Mouse (Mus musculus): ENCODE measurements around the gene Cisd3.
"Not testable (repeated sequence)": the region's sequence is repeated elsewhere in the genome, so short reads cannot be mapped to it uniquely, and the experiment has no call there.

Gene Cisd3

DNA sequence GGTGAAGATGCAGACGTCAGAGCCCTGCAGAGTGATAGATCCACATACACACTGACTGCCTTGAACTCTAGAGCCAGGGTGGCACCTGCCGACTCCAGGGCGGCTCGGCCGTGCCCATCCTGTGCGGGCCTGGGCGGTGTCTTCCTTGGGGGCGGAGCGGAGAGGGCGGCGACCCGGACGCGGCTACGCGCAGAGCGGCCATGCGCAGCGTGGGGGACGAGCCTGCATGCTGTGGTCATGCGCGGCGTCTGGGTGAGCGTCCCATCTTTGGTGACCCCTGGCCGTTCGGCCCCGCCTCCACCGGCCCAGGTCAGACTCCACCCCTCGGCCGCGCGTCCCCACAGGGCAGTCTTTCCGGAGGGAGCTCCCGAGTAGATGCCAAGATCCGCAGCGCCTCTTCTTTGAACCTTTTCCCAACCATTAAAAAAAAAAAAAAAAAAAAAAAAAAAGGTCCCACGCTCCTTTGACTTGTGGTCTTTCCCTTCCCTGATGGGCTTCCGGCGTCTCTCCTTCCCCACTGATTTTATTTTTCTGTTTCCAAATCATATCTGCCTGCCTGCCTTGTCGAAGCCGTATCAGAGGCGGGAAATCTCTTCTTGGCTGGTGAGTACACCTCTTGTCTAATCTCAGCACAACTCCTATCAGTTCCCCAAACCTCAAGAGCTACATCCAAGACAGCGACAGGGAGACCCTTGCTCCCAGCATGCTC is at the start of gene Cisd3:
Cisd3 (plus strand) TSS at position 214 of the 709 bp plus-strand sequence.
- DNase-seq (ENCODE audit: low spot score in 2 of 2), result peak; percentile 83 to 86

DNA sequence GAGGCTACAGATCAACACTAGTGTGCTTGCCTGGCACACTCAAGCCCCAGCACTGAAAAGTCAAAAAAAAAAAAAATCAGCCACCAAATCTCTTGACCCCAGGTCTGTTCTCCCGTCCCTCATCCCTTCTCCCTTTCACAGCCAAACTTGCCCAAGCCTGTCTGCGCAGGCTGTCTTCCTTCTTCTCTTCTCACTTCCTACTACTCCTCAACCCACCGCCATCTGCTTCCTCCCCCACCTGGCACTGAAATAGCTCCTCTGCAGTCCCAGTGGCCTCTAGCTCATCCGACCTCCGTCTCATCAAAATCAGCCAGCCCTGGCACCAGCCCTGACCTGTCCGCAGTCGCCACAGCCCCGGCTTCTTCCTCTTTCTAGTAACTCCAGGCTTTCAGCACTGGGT is 44.0 kb upstream of the Cisd3 start:
- DNase-seq (ENCODE audit: low spot score in 2 of 2), result peak; percentile 84 to 87

DNA sequence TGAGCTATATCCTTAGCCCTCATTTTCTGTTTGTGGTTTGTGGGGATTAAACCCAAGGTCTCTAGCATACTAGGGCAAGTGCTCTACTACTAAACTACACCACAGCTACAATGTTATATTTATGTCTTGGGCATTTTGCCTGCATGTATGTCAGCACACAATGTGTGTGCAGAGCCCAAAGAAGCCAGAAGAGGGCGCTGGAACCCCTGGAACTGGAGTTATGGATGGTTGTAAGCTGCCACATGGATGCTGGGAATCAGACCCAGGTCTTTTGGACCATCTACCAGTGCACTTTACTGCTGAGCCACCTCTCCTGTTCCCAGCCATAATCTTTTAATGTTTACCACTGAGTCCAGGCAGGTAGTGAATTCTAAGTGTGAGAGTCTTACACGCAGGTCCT is 42.9 kb upstream of the Cisd3 start:
- DNase-seq (ENCODE audit: low spot score in 2 of 2), result no peak

DNA sequence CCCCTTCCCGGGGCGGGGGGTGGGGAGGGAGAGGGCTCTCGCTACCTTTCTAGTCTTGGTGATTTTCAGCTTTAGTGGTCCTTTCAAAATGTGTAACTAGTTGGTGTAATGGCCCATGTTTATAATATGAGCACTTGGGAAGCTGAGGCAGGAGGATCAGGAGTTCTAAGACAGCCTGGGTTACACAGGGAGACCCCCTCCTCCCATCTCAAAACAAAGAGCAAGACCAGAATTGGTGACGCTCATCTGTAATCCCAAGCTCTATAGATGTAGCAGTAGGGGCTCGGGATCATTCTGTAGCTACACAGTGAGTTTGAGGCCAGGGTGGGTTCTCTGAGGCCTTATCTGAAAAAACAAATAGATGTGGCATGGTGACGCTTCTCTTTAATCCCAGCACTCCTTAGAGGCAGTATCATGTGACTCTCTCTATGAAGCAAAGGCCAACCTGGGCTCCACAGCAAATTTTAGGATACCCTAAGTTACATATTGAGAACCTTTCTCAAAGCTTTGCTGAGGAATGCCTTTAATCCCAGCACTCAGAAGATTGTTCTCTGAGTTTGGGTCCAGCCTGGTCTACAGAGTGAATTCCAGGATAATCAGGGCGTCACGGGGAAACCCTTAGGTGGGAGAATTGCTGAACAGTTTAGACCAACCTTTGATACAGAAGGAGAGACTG is 42.1 kb upstream of the Cisd3 start:
- DNase-seq (ENCODE audit: low spot score in 2 of 2), result no peak

DNA sequence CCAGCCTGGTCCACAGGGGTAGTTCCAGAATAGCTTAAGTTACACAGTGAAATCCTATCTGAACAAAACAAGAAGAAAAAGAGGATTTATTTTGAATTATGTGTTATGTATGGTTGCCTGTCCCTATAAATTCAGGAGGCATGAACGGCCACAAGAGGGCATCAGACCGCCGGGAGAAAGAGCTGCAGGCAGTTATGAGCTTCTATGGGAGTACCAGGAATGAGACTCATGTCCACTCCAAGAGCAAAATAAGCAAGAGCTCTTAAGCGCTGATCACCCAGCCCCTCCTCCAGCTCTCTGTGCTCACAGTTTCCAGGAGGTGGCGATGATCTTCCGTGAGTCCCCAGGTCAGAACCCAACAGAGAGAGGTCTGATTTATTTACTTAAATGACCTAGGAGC is 40.8 kb upstream of the Cisd3 start:
- DNase-seq (ENCODE audit: low spot score in 2 of 2), result peak in 1 of 2 experiments; percentile 75

DNA sequence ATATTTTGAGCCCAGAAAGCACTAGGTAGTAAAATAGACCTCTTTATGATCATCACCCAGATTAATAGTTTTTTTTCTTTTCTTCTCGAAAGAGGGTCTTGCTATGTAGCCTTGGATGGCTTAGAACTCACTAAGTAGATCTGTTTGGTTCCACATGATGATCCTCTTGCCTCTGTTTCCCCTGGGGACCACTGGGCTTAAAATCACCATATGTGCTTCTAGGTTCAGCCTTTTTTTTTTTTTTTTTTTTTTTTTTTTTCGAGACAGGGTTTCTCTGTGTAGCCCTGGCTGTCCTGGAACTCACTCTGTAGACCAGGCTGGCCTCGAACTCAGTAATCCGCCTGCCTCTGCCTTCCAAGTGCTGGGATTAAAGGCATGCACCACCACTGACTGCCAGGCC is 37.1 kb upstream of the Cisd3 start:
- not testable (repeated sequence) for DNase-seq (ENCODE audit: low spot score in 2 of 2)

DNA sequence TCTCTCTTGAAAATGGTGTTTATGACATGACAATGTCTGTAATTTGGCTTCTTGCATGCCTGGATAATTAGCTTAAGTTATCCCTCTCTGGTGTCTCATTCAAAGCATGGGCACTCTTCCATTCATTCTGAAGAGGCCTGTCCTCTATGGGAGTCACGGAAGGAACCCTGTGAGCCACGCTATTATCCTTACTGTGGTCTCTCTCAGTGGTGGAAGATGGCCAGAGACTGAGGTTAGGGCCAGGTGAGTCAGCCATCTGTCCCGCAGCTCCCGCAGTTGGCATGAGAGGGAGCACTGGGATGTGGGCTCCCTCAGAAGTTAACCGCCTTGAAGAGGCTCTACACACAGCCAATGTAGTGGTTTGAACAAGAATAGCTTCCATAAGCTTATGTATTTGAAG is 35.3 kb upstream of the Cisd3 start:
- no peak for DNase-seq (ENCODE audit: low spot score in 2 of 2)

DNA sequence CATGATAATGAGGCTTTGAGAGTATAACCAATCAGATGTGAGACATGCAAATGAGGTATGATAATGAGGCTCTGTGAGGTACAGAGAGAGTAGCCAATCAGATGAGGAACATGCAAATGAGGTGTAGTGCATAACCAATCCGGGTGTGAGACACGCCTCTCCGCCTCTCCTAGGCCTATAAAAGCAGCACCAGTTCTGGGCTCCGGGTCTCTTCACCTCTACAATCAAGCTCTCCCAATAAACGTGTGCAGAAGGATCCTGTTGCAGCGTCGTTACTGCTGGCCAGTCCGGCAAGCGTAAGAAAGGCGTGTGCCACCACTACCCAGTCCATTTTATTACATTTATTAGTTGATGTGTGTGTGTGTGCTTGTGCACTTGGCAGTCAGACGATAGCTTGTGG is 32.2 kb upstream of the Cisd3 start:
- not testable (repeated sequence) for DNase-seq (ENCODE audit: low spot score in 2 of 2)

DNA sequence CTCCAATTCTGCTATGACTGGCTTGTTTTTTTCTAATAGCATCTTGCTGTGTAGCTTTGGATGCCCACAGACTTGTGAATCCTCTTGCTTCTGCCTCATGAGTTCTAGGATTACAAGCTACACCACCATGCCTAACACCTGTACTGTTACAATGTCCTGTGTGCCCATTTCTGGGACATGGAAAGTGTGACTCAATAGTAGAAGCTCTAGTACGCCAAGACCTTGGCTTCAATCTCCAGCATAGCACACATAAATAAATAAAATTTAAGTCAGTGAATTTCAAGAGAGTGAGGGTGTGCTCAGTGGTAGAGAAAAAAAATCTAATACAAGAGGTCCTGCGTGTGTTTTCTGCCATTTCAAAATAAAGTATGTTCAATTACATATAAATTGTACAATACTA is 31.4 kb upstream of the Cisd3 start:
- DNase-seq (ENCODE audit: low spot score in 2 of 2), result no peak

DNA sequence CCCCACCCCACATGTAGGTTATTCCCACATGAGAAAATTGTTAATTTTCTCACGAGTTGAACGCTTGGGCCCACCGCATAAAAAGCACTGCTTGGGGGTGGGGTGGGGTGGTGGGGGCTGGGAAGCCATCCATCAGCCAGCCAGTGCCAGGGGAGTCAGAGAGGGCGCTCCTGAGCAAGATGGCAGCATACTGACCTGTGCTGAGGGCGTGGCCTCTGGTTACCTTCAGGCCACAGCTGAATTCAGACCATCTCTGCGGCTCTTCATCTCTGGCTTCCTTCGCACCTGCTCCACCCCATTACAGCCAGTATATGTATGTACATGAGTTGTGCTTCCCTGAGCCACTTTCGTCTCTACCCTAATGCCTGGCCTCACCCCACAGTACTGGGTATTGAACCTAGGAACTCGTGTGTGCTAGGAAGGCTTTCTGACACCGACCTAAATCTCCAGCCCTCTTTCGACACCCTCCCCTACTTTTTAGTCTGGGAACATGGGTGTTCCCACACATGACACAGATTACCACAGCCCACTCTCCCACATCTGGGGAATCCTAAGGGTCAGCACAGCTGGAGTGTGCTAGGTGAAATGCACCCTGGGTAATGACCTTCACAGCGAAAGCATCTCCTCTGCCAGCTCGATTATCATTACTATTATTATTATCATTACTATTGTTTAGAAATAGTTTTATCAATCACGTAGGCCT is 29.2 kb upstream of the Cisd3 start:
- no peak for DNase-seq (ENCODE audit: low spot score in 2 of 2)

DNA sequence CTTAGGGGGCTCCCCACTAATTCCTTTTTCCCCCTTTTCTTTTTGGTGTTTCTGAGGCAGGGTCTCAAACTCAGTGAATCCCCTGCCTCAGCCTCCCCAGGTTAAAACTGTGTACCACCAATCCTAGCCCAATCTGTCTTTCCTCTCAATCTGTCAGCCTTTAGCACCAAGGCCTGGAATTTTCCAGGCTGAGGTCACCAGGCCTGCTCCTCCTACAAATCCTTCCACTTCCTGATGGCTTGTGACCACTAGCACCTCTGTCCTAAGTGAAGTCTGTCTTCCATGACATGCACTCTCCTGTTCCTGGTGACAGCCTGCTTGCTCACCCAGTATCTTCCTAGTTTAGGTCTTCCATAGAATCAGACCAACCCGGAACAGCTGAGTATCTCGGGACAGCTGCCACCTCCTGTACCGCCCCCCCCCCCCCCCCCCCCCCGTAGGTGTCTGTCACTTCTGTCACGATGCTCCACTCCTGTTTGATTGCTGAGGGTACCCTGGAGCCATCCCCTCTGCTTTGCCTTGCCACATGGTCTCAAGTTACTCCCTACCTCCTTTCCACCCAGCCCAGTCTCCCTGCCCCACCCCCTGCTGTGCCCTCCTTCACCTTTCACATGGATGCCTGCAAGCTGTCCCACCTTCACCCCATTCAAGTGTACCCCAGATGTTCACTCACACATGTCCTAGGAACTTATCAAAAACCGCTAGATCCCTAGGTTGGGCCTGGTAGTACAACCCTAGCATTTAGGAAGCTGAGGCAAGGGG is 28.3 kb upstream of the Cisd3 start:
- no peak for DNase-seq (ENCODE audit: low spot score in 2 of 2)

DNA sequence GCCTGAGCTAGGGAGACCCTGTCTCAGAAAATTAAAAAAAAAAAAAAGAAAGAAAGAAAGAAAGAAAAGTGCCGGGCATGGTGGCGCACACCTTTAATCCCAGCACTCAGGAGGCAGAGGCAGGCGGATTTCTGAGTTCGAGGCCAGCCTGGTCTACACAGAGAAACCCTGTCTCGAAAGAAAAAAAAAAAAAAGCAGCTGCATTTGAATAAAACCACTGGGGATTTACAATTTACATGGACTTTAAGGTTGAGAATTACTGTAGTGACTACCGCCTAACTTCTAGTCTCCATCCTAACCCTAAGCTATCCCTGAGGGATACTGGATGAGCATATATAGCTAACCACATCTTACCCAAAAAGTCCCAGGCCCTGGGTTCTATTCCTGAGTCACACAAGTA is 27.7 kb upstream of the Cisd3 start:
- not testable (repeated sequence) for DNase-seq (ENCODE audit: low spot score in 2 of 2)

DNA sequence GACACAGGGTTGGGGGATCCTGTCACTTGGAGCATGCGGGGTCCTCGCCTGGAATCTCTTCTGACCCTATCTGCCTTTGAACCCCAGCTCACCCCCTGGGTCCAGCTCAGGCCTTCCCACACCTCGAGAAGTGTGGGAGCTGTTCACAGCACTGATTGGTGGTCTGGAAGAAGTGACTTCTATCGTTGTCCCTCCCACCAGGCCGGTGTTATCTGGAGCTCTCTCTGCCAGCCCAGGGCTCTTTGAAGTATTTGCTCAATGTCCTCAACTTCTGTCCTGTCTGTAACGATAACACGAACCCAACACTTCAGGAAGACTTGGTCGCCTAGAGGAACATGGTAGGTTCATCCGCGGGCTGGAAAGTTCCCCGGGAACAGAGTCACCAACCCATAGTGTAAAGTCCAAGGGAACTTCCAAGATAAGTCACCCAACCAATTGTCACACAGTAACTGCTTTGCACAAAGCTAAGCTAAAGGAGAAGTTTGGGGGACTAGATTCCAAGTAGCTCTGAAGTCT is 26.8 kb upstream of the Cisd3 start:
- no peak for DNase-seq (ENCODE audit: low spot score in 2 of 2)

DNA sequence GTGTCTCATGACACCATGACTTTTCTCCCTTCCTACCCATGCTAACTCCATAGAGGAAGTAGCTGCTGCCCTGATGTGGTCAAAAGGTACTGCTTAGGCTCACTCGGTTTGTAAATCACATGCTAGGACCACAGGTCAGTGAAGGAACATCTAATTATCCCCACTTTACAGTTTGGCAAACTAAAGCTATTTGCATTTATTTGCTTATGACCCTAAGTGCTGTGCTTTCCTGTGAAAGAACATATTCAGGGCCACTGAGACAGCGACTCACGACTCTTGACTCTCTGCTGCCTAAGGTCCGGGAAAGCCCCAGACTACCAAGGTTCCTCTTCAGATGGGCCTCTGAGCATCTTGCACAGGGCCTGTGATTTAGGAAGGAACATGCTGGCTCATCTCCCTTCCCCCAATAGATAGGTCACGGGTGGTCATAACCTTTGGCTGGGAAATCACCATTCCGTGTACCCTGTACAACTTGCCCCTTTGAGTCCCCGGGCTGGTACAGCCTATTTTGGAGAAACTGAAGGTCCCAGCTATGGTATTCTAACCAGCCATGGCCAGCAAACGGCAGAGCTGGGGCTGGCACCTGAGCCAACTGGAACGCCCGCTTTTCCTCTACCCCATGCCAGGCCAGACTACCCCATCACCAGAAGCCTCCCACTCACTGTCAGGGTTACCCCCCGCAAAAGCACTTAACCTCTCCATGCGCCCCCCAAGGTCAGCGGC is 26.2 kb upstream of the Cisd3 start:
- no peak for DNase-seq (ENCODE audit: low spot score in 2 of 2)

DNA sequence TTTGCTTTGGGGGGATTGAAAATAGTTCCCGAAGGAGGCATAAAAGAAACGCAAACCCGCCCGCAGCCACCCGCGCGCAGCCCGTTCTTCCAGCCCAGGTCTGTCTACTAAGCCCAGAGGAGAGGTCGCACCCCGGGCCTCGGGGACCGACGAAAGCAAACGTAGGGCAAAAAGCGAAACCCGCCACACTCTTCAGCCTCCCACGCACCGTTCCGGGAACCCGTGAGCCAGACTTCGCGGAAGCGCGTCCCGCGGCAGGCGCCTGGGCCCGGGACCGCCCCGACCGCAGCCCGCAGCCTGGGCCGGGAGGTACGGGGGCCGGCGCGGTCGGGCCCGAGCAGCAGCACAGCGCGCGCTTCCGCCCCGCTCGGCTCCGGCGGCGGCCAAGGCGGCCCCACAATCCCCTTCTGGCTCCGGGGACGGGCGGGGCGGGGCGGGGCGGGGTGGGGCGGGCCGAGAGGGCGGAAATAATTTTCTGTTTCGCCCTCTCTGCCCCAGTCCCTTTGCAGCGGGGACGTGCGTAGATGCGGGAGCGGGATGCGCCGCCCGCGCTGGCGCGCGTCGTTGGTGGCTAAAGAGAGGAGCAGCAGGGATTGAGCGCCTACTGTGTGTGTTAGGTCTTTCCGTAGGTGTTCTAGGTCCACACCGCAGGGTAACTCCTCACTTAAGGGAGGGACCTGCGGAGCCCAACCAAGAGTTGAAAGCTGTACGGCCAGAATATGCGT is 25.5 kb upstream of the Cisd3 start:
- peak; percentile 74 to 78 for DNase-seq (ENCODE audit: low spot score in 2 of 2)

DNA sequence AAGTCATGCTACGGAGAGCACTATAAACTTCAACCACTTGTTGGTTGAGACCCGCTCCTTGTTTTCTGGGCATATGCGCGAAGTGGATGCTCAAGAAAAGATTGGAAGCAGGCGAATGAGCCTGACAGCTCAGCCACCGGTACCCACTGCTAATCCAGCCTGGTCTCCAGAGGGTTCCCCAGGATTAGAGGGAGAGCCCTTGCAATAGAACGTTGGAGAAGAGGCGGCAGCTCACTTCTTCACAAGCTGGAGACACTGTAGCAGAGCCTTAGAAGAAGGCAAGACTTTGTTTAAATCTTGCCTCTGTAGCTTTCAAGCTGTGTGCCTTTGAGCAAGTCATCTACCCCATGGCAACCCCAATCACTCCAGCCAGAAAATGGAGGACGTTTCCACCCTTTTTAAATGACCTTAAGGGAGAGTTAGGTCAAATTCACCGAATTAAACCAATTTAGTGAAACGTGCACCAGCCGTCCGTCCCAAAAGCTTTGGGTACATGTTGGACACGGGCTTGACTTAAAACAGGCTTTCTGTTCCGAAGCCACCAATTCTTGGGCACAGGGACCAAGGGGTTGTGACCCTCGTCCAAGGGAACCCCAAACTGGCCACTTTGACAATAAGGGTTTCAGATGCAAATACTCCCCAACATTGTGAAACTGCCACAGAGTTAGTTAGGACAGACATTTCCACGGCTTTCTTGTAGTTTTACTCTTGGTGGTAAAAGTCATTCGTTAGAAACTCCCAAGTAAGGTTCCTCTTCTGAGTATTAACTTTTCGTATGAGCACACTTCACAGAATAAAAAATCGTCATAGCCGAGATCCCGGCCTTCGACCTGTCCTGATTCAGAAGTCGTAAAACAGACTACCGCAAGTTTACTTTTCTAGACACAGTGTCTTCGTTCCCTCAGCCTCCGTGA is 24.6 kb upstream of the Cisd3 start:
- no peak for DNase-seq (ENCODE audit: low spot score in 2 of 2)

DNA sequence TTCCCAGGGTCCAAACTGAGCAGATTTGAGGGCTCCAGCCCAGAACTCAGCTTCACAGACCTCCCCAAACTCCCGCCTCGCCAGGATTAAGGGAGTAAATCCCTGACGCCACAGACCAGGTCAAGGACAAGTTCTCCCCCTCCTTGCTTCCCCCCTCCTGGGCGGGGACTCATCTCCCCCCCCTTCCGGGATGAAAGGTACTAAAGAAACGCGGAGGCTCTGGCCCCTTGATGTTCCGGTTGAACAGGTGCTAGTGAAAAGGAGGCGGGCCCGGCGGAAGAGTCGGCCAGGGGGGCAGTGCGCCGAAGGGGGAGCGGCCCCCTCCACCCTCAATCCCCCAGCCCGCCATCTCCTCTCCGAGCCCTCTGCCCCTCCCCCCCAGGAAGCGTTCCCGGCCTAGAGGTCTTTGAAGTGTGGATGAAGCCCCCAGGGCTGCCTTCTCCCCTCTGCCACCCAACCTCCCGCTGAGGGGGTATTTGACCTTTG is 23.9 kb upstream of the Cisd3 start:
- DNase-seq (ENCODE audit: low spot score in 2 of 2), result no peak

DNA sequence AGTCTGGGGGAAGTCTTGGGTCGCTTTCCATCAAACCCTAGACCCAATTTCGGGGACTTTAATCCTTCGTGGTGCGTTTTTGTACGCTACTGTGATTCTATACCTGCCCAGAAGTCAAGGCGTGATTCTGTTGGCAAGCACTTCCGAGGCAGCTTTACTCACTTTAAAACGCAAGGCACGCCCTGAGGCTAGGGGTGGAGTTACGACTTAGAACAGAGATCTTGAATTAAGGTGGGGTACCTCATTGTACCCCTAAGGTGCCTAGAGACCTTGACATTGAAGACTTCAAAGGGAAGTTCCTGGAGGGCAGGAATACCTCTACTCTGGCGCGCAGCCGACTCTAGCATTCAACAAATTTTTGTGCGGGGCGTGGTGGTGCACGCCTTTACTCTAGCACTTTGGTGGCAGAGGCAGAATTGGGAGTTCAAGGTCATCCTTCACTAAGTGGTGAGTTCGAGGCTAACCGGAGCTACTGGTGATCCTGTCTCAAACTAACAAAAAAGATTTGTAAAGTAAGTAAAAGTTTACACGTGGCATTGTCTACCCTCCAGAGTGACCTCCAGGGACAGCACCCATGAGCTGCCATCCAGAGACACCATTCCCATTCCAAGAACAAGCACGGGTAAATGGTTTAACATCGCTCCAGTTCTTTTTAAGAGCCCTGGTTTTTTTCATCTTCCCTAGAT is 23.3 kb upstream of the Cisd3 start:
- DNase-seq (ENCODE audit: low spot score in 2 of 2), result no peak
